Mouse (Mus musculus): Measurements from ENCODE around the gene Kdm2a.

DNA sequence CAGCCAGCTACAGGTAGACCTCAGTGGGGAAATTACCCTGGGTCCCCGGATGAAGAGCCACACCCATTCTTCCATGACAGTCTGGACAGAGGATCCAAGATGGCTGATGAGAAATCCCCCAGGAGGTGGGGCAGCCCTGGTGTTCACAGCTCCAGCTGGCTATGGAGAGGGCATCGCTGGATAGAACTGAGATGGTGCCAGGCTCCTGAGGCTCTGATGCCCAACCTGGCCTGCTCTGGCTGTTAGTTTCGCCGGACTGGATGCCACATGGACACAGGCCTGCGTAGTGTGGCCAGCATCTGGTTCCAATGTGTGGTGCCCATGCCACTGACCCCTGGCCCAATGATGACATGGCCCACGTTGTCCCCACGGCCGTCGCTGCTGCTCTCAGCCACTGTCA is 49.4 kb upstream of the Kdm2a start:
- no peak for TF ChIP-seq CTCF (IDR thresholded peaks at IDR 0.05; ENCODE audit: extremely low read depth, insufficient read length, insufficient replicate concordance, low read depth, low read length)
- no peak for TF ChIP-seq POLR2A (IDR thresholded peaks at IDR 0.05; ENCODE audit: low read depth, low read length)

All from small intestine, adult 2 months (tissue).